Mouse (Mus musculus) ES-Bruce4 (cell line): ENCODE data around the gene Nfil3.

ENCODE experiments used
- CTCF ChIP-seq: IDR thresholded peaks from one replicate; pipeline ENCODE4 v1.8.1; 2011; ENCODE audit warnings: low read depth, low read length
- EP300 ChIP-seq: IDR thresholded peaks from 2 replicates; pipeline ENCODE4 v1.6.1; 2011; ENCODE audit warnings: low read depth, low read length; ENCODE audit not compliant: insufficient read depth
- POLR2A ChIP-seq: IDR thresholded peaks from one replicate; pipeline ENCODE4 v1.8.1; 2011; ENCODE audit warnings: low read length; ENCODE audit not compliant: insufficient read depth

DNA sequence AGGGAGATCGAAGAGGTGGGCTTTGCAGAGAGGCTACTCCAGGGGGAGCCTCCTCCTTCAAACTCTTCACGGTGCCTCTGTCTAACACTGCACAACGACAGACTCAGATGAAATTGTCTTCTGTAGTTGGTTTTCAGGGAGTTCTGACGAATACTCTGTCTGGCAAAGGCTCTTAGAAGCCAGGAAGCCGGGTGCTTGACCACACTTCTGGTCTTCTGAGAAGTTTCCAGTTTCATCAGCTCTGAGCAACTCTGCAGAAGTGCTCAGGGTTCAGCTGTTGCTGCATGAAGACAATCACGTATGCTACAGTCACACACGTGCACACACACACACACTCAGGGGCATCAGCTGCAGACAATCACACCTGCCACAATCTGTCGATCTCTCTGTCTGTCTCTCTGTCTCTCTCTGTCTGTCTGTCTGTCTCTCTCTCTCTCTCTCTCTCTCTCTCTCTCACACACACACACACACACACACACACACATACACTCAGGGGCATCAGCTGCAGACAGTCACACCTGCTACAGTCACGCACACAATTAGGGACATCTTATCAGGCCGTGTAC lies 5.4 kb upstream of the Nfil3 start:
- TF ChIP-seq CTCF (no peak), POLR2A (no peak), EP300 (no peak)
